Mouse (Mus musculus) forebrain, embryonic 13.5 days (tissue): Measurements from ENCODE around the gene B630019K06Rik. TPM values are rescaled to one million over a fixed set of nuclear protein-coding genes. Genes with fewer than 3 reads are reported as not detected.
A peak's percentile ranks its signal among the peaks of the same experiment; 100 is the strongest.
"Not testable (repeated sequence)": the region's sequence is repeated elsewhere in the genome, so short reads cannot be mapped to it uniquely, and the experiment has no call there.

ENCODE experiments used
- ATAC-seq: fragments of 200-750 bp; cut with Nextera tagmentation; 2 replicates; pipeline ENCODE4 v1.8.0; 2017
- H3K27ac ChIP-seq: fragments of 300-500 bp; sonication (generic); 2 replicates; pipeline ENCODE4 v1.5.1; 2015; ENCODE audit warnings: inconsistent platforms, mild to moderate bottlenecking, moderate library complexity
- H3K27me3 ChIP-seq: fragments of 300-500 bp; sonication (generic); 2 replicates; pipeline ENCODE4 v1.6.1; 2015; ENCODE audit warnings: mild to moderate bottlenecking, inconsistent platforms
- H3K36me3 ChIP-seq: fragments of 300-500 bp; sonication (generic); 2 replicates; pipeline ENCODE4 v1.6.1; 2015; ENCODE audit warnings: mild to moderate bottlenecking, inconsistent platforms; ENCODE audit not compliant: poor library complexity, severe bottlenecking
- H3K4me1 ChIP-seq: fragments of 300-500 bp; sonication (generic); 2 replicates; pipeline ENCODE4 v1.6.1; 2015; ENCODE audit warnings: inconsistent platforms
- H3K4me2 ChIP-seq: fragments of 300-500 bp; sonication (generic); 2 replicates; pipeline ENCODE4 v1.6.1; 2015; ENCODE audit warnings: inconsistent platforms, mild to moderate bottlenecking, moderate library complexity
- H3K4me3 ChIP-seq: fragments of 300-500 bp; sonication (generic); 2 replicates; pipeline ENCODE4 v1.5.1; 2015; ENCODE audit warnings: mild to moderate bottlenecking, inconsistent platforms
- H3K9ac ChIP-seq: fragments of 300-500 bp; sonication (generic); 2 replicates; pipeline ENCODE4 v1.6.1; 2015; ENCODE audit warnings: mild to moderate bottlenecking, inconsistent platforms
- H3K9me3 ChIP-seq: fragments of 300-500 bp; sonication (generic); replicated peaks from 2 replicates; pipeline ENCODE4 v1.6.1; 2016; ENCODE audit warnings: inconsistent platforms
- WGBS: fragments of 180-500 bp; shearing (Covaris S2); methylation state at CpG from one replicate; pipeline ENCODE4 v1.1.7; 2015; 5-methylcytosine and 5-hydroxymethylcytosine counted together
- polyA plus RNA-seq: library from polyadenylated mRNA; unstranded; fragments of >200 nt; fragmentation: Nextera tagmentation; extraction: Ambion mirVana; gene quantifications from 2 replicates; pipeline ENCODE4 v1.2.1, GENCODE M21; 2015

B630019K06Rik gene
- polyA plus RNA-seq: 8.0 and 9.0 TPM in 2 replicates

- Histone ChIP-seq H3K4me1 (no peaks in the 10 kb centered on the region), H3K36me3 (0 out of 2 replicates have a peak, but pooled peaks cover 3% of the 10 kb centered on the region), H3K27ac (peak within 1 kb of the TSS; percentile 86), H3K9me3 (no peaks in the 10 kb centered on the region; the same call in 1 of the 2 replicates), H3K9ac (peak within 1 kb of the TSS; percentile 78), H3K27me3 (no peaks in the 10 kb centered on the region), H3K4me3 (peak within 1 kb of the TSS; percentile 55), H3K4me2 (peak within 1 kb of the TSS; percentile 64)
- WGBS: 23% methylated on average over 16 of the region's 95 CpGs
- ATAC-seq: peak; percentile 92
Observed at GRCm38 (mm10) chrX:8892343-8893155, at the start of gene B630019K06Rik. B630019K06Rik (plus strand) TSS chrX:8892382.

GRCm38 (mm10) chrX:8843694-8844093, 48.5 kb upstream of the B630019K06Rik start, which contains the start of gene Gm6592:
Gm6592 (plus strand) TSS chrX:8843994.
- no peak within 1 kb of the TSS for H3K9ac ChIP-seq
- no peak for ATAC-seq
- no peaks in the 10 kb centered on the region for H3K9me3 ChIP-seq
- H3K4me2 ChIP-seq: no peak within 1 kb of the TSS
- H3K27ac ChIP-seq: no peak within 1 kb of the TSS
- H3K27me3 ChIP-seq: no peaks in the 10 kb centered on the region
- no peaks in the 10 kb centered on the region for H3K36me3 ChIP-seq
- WGBS: 79% methylated on average over 1 of the region's 1 CpGs
- no peak within 1 kb of the TSS for H3K4me3 ChIP-seq
- no peaks in the 10 kb centered on the region for H3K4me1 ChIP-seq

GRCm38 (mm10) chrX:8852486-8852885, 39.7 kb upstream of the B630019K06Rik start:
- H3K36me3 ChIP-seq: no peaks in the 10 kb centered on the region
- ATAC-seq: no peak

GRCm38 (mm10) chrX:8864331-8864730, 27.9 kb upstream of the B630019K06Rik start:
- H3K27ac ChIP-seq, H3K4me3 ChIP-seq, H3K9ac ChIP-seq, ATAC-seq, H3K4me1 ChIP-seq, H3K4me2 ChIP-seq, H3K27me3 ChIP-seq, H3K9me3 ChIP-seq, H3K36me3 ChIP-seq: not testable (repeated sequence)
- 5% methylated on average over 3 of the region's 3 CpGs for WGBS

More at GRCm38 (mm10) chrX:8852486-8852885, 39.7 kb upstream of the B630019K06Rik start:
- H3K27me3 ChIP-seq: no peaks in the 10 kb centered on the region
- H3K9ac ChIP-seq: no peak overlapping the region
- no peaks in the 10 kb centered on the region for H3K9me3 ChIP-seq
- no peak overlapping the region for H3K27ac ChIP-seq
- no peak overlapping the region for H3K4me2 ChIP-seq
- WGBS: 91% methylated on average over 10 of the region's 10 CpGs
- H3K4me1 ChIP-seq: no peaks in the 10 kb centered on the region
- no peak overlapping the region for H3K4me3 ChIP-seq

- not testable (repeated sequence) for H3K4me3 ChIP-seq, H3K27me3 ChIP-seq, H3K9me3 ChIP-seq, ATAC-seq, H3K9ac ChIP-seq, H3K27ac ChIP-seq, H3K4me1 ChIP-seq, H3K4me2 ChIP-seq
- 91% methylated on average over 3 of the region's 4 CpGs for WGBS
- H3K36me3 ChIP-seq: peaks cover 15% of the 10 kb centered on the region
Observed at GRCm38 (mm10) chrX:8873953-8874352, 18.2 kb upstream of the B630019K06Rik start, which contains the start of gene Gm5751. Gm5751 (plus strand) TSS chrX:8874253.

- Histone ChIP-seq H3K36me3 (0 out of 2 replicates have a peak, but pooled peaks cover 3% of the 10 kb centered on the region), H3K27ac (no peak overlapping the region), H3K9ac (no peak overlapping the region), H3K9me3 (no peaks in the 10 kb centered on the region), H3K4me1 (no peaks in the 10 kb centered on the region), H3K27me3 (no peaks in the 10 kb centered on the region), H3K4me3 (no peak overlapping the region), H3K4me2 (no peak overlapping the region)
- WGBS: 75% methylated on average over 4 of the region's 4 CpGs
- ATAC-seq: no peak
Observed at GRCm38 (mm10) chrX:8884336-8884735, 7.8 kb upstream of the B630019K06Rik start.

GRCm38 (mm10) chrX:8891975-8892342, 223 bp upstream of the B630019K06Rik start:
- Histone ChIP-seq H3K4me3 (peak overlapping the region; percentile 55), H3K9me3 (no peaks in the 10 kb centered on the region; the same call in 1 of the 2 replicates), H3K4me1 (no peaks in the 10 kb centered on the region), H3K27me3 (no peaks in the 10 kb centered on the region), H3K4me2 (peak overlapping the region; percentile 64), H3K36me3 (0 out of 2 replicates have a peak, but pooled peaks cover 3% of the 10 kb centered on the region), H3K9ac (peak overlapping the region; percentile 78; the same call in 1 of the 2 replicates), H3K27ac (no peak overlapping the region)
- ATAC-seq: peak; percentile 63
- 50% methylated on average over 3 of the region's 9 CpGs for WGBS

GRCm38 (mm10) chrX:8893182-8893651, 1.0 kb downstream of the B630019K06Rik start:
- H3K27me3 ChIP-seq: no peaks in the 10 kb centered on the region
- peak overlapping the region; percentile 55 for H3K4me3 ChIP-seq
- H3K36me3 ChIP-seq: no peaks in the 10 kb centered on the region
- H3K9me3 ChIP-seq: no peaks in the 10 kb centered on the region; the same call in 1 of the 2 replicates
- H3K4me2 ChIP-seq: peak overlapping the region; percentile 64
- H3K9ac ChIP-seq: peak overlapping the region; percentile 78
- no peaks in the 10 kb centered on the region for H3K4me1 ChIP-seq
- peak overlapping the region; percentile 86 for H3K27ac ChIP-seq
- 13% methylated on average over 24 of the region's 42 CpGs for WGBS
- ATAC-seq: peak; percentile 68

GRCm38 (mm10) chrX:8900823-8901222, 8.6 kb downstream of the B630019K06Rik start:
- 0 out of 2 replicates have a peak, but pooled peaks cover 4% of the 10 kb centered on the region for H3K9me3 ChIP-seq
- no peak overlapping the region for H3K4me3 ChIP-seq
- no peak overlapping the region for H3K9ac ChIP-seq
- ATAC-seq: no peak
- 0 out of 2 replicates have a peak, but pooled peaks cover 5% of the 10 kb centered on the region for H3K4me1 ChIP-seq
- H3K27me3 ChIP-seq: no peaks in the 10 kb centered on the region
- H3K4me2 ChIP-seq: no peak overlapping the region
- 57% methylated on average over 4 of the region's 4 CpGs for WGBS
- H3K27ac ChIP-seq: no peak overlapping the region
- H3K36me3 ChIP-seq: no peaks in the 10 kb centered on the region

- 29% methylated on average over 7 of the region's 7 CpGs for WGBS
- no peak overlapping the region for H3K27ac ChIP-seq
- H3K4me3 ChIP-seq: no peak overlapping the region
- no peaks in the 10 kb centered on the region for H3K36me3 ChIP-seq
- H3K27me3 ChIP-seq: no peaks in the 10 kb centered on the region
- 0 out of 2 replicates have a peak, but pooled peaks cover 4% of the 10 kb centered on the region for H3K9me3 ChIP-seq
- H3K4me1 ChIP-seq: 0 out of 2 replicates have a peak, but pooled peaks cover 5% of the 10 kb centered on the region
- no peak overlapping the region for H3K4me2 ChIP-seq
- ATAC-seq: no peak
- no peak overlapping the region for H3K9ac ChIP-seq
Observed at GRCm38 (mm10) chrX:8901906-8902472, 9.8 kb downstream of the B630019K06Rik start.

- no peak for ATAC-seq
- H3K4me2 ChIP-seq: no peak overlapping the region
- no peaks in the 10 kb centered on the region for H3K9me3 ChIP-seq
- H3K27ac ChIP-seq: no peak overlapping the region
- no peaks in the 10 kb centered on the region for H3K4me1 ChIP-seq
- no peaks in the 10 kb centered on the region for H3K36me3 ChIP-seq
- H3K4me3 ChIP-seq: no peak overlapping the region
- H3K27me3 ChIP-seq: no peaks in the 10 kb centered on the region
- 79% methylated on average over 4 of the region's 4 CpGs for WGBS
- no peak overlapping the region for H3K9ac ChIP-seq
Observed at GRCm38 (mm10) chrX:8921080-8921479, 28.9 kb downstream of the B630019K06Rik start.
